Mouse (Mus musculus) embryonic facial prominence, embryonic 11.5 days (tissue): ENCODE measurements around the gene Wwox. TPM values are rescaled to one million over a fixed set of nuclear protein-coding genes. Genes with fewer than 3 reads are reported as not detected.

Experiments
- ATAC-seq: fragments of 200-750 bp; cut with Nextera tagmentation; replicated peaks from 2 replicates; pipeline ENCODE4 v1.8.0; 2017; ENCODE audit warnings: low read depth; ENCODE audit not compliant: insufficient number of reproducible peaks, low FRiP score, low TSS enrichment
- DNase-seq: peaks from one replicate; pipeline ENCODE4 v3.0.0-alpha.2; 2015; ENCODE audit warnings: low spot score
- H3K27ac ChIP-seq: fragments of 300-500 bp; sonication (generic); replicated peaks from 2 replicates; pipeline ENCODE4 v1.5.1; 2014; ENCODE audit warnings: mild to moderate bottlenecking, low read depth, low read length, control low read depth
- H3K27me3 ChIP-seq: fragments of 300-500 bp; sonication (generic); 2 replicates; pipeline ENCODE4 v1.6.1; 2014; ENCODE audit warnings: mild to moderate bottlenecking, low read length, moderate library complexity, mixed read lengths; ENCODE audit not compliant: control insufficient read depth, insufficient read depth
- H3K36me3 ChIP-seq: fragments of 300-500 bp; sonication (generic); replicated peaks from 2 replicates; pipeline ENCODE4 v1.6.1; 2014; ENCODE audit warnings: low read depth, mild to moderate bottlenecking, low read length, moderate library complexity, mixed read lengths; ENCODE audit not compliant: control insufficient read depth, insufficient read depth
- H3K4me1 ChIP-seq: fragments of 300-500 bp; sonication (generic); 2 replicates; pipeline ENCODE4 v1.6.1; 2014; ENCODE audit warnings: low read length, mixed read lengths; ENCODE audit not compliant: control insufficient read depth, insufficient read depth
- H3K4me2 ChIP-seq: fragments of 300-500 bp; sonication (generic); 2 replicates; pipeline ENCODE4 v1.6.1; 2014; ENCODE audit warnings: low read depth, mild to moderate bottlenecking, control low read depth, low read length, moderate library complexity
- H3K4me3 ChIP-seq: fragments of 300-500 bp; sonication (generic); 2 replicates; pipeline ENCODE4 v1.5.1; 2014; ENCODE audit warnings: low read depth, low read length, control low read depth
- H3K9ac ChIP-seq: fragments of 300-500 bp; sonication (generic); replicated peaks from 2 replicates; pipeline ENCODE4 v1.6.1; 2014; ENCODE audit warnings: mild to moderate bottlenecking, control low read depth, low read length
- H3K9me3 ChIP-seq: fragments of 300-500 bp; sonication (generic); replicated peaks from 2 replicates; pipeline ENCODE4 v1.6.1; 2016; ENCODE audit warnings: mild to moderate bottlenecking, low read length, inconsistent platforms, mixed read lengths; ENCODE audit not compliant: control insufficient read depth
- WGBS: fragments of 180-500 bp; shearing (Covaris S2); extraction: QIAGEN DNeasy Blood & Tissue Kit; methylation state at CpG from one replicate; pipeline ENCODE4 v1.1.7; 2014; 5-methylcytosine and 5-hydroxymethylcytosine counted together
- polyA plus RNA-seq: library from polyadenylated mRNA; unstranded; fragments of >200 nt; fragmentation: Nextera tagmentation; extraction: Ambion mirVana; gene quantifications from 2 replicates; pipeline ENCODE4 v1.2.1, GENCODE M21; 2014

The Wwox gene
- polyA plus RNA-seq, 1 experiment from 2014 or later: 7.2 TPM

- Histone ChIP-seq H3K9ac (no peak overlapping the region), H3K4me3 (no peak overlapping the region), H3K4me1 (no peaks in the 10 kb centered on the region), H3K4me2 (no peak overlapping the region), H3K27ac (no peak overlapping the region), H3K27me3 (no peaks in the 10 kb centered on the region), H3K9me3 (no peaks in the 10 kb centered on the region), H3K36me3 (no peaks in the 10 kb centered on the region)
- 94% methylated on average over 4 of the region's 4 CpGs for WGBS
- no peak for ATAC-seq
- no peak for DNase-seq
These were observed 490.1 kb downstream of the Wwox start for GRCm38 (mm10) chr8:114929597-114929996.

GRCm38 (mm10) chr8:114932071-114932630, 492.7 kb downstream of the Wwox start:
- H3K9ac ChIP-seq: no peak overlapping the region
- H3K4me2 ChIP-seq: no peak overlapping the region
- no peaks in the 10 kb centered on the region for H3K27me3 ChIP-seq
- H3K9me3 ChIP-seq: no peaks in the 10 kb centered on the region
- H3K36me3 ChIP-seq: no peaks in the 10 kb centered on the region
- peak; percentile 54 for DNase-seq
- WGBS: 23% methylated on average over 18 of the region's 18 CpGs
- 0 out of 2 replicates have a peak overlapping the region, but pooled peaks have one; percentile 28 for H3K27ac ChIP-seq
- 0 out of 2 replicates have a peak, but pooled peaks have one; percentile 20 for ATAC-seq
- no peak overlapping the region for H3K4me3 ChIP-seq
- H3K4me1 ChIP-seq: no peaks in the 10 kb centered on the region

- Histone ChIP-seq H3K27me3 (no peaks in the 10 kb centered on the region), H3K36me3 (no peaks in the 10 kb centered on the region), H3K4me2 (no peak overlapping the region), H3K4me3 (no peak overlapping the region), H3K4me1 (no peaks in the 10 kb centered on the region), H3K9me3 (no peaks in the 10 kb centered on the region), H3K27ac (no peak overlapping the region), H3K9ac (no peak overlapping the region)
- peak; percentile 67 for DNase-seq
- no peak for ATAC-seq
- WGBS: 74% methylated on average over 1 of the region's 1 CpGs
These were observed 493.8 kb downstream of the Wwox start for GRCm38 (mm10) chr8:114933248-114933647.

GRCm38 (mm10) chr8:114936887-114937286, 497.4 kb downstream of the Wwox start:
- 11% methylated on average over 10 of the region's 10 CpGs for WGBS
- H3K36me3 ChIP-seq: no peaks in the 10 kb centered on the region
- H3K9ac ChIP-seq: no peak overlapping the region
- H3K4me2 ChIP-seq: no peak overlapping the region
- H3K4me1 ChIP-seq: no peaks in the 10 kb centered on the region
- no peaks in the 10 kb centered on the region for H3K27me3 ChIP-seq
- ATAC-seq (peak; percentile 49), DNase-seq (peak; percentile 38)
- H3K4me3 ChIP-seq: no peak overlapping the region
- H3K9me3 ChIP-seq: no peaks in the 10 kb centered on the region
- H3K27ac ChIP-seq: no peak overlapping the region

- no peaks in the 10 kb centered on the region for H3K9me3 ChIP-seq
- H3K36me3 ChIP-seq: no peaks in the 10 kb centered on the region
- DNase-seq: no peak
- H3K27ac ChIP-seq: no peak overlapping the region
- no peaks in the 10 kb centered on the region for H3K27me3 ChIP-seq
- H3K4me1 ChIP-seq: no peaks in the 10 kb centered on the region
- no peak for ATAC-seq
- no peak overlapping the region for H3K4me3 ChIP-seq
- 84% methylated on average over 8 of the region's 8 CpGs for WGBS
- no peak overlapping the region for H3K4me2 ChIP-seq
- no peak overlapping the region for H3K9ac ChIP-seq
These were observed 499.9 kb downstream of the Wwox start for GRCm38 (mm10) chr8:114939338-114939737.

- no peaks in the 10 kb centered on the region for H3K27me3 ChIP-seq
- no peaks in the 10 kb centered on the region for H3K9me3 ChIP-seq
- H3K4me3 ChIP-seq: no peak overlapping the region
- H3K9ac ChIP-seq: no peak overlapping the region
- ATAC-seq: no peak
- H3K4me2 ChIP-seq: no peak overlapping the region
- H3K4me1 ChIP-seq: no peaks in the 10 kb centered on the region
- H3K27ac ChIP-seq: no peak overlapping the region
- no peaks in the 10 kb centered on the region for H3K36me3 ChIP-seq
- 91% methylated on average over 5 of the region's 5 CpGs for WGBS
- DNase-seq: no peak
These were observed 501.6 kb downstream of the Wwox start for GRCm38 (mm10) chr8:114941096-114941495.

- Histone ChIP-seq H3K4me1 (no peaks in the 10 kb centered on the region), H3K9ac (no peak overlapping the region), H3K36me3 (no peaks in the 10 kb centered on the region), H3K27me3 (no peaks in the 10 kb centered on the region), H3K9me3 (no peaks in the 10 kb centered on the region), H3K4me3 (no peak overlapping the region), H3K27ac (no peak overlapping the region), H3K4me2 (no peak overlapping the region)
- DNase-seq: no peak
- WGBS: 80% methylated on average over 9 of the region's 9 CpGs
- no peak for ATAC-seq
These were observed 502.2 kb downstream of the Wwox start for GRCm38 (mm10) chr8:114941644-114942043.

GRCm38 (mm10) chr8:114947921-114948320, 508.5 kb downstream of the Wwox start:
- no peak overlapping the region for H3K9ac ChIP-seq
- no peaks in the 10 kb centered on the region for H3K36me3 ChIP-seq
- H3K27me3 ChIP-seq: no peaks in the 10 kb centered on the region
- no peaks in the 10 kb centered on the region for H3K9me3 ChIP-seq
- ATAC-seq: no peak
- no peak for DNase-seq
- WGBS: 77% methylated on average over 6 of the region's 6 CpGs
- no peaks in the 10 kb centered on the region for H3K4me1 ChIP-seq
- no peak overlapping the region for H3K4me2 ChIP-seq
- H3K4me3 ChIP-seq: no peak overlapping the region
- H3K27ac ChIP-seq: no peak overlapping the region
